Mouse (Mus musculus): ENCODE measurements around the gene Lgals4. TPM values are rescaled to one million over a fixed set of nuclear protein-coding genes. Genes with fewer than 3 reads are reported as not detected.

The Lgals4 gene
- total RNA-seq, 2 experiments from 2014 or later = 7.0 to 22.9 TPM

GRCm38 (mm10) chr7:28821261-28821831, 12.3 kb upstream of the Lgals4 start:
- ATAC-seq (replicated peaks; ENCODE audit: poor library complexity) = no peak

GRCm38 (mm10) chr7:28822556-28822955, 11.1 kb upstream of the Lgals4 start:
- no peak for ATAC-seq (replicated peaks; ENCODE audit: poor library complexity)

- ATAC-seq (replicated peaks; ENCODE audit: poor library complexity) = no peak
Observed at GRCm38 (mm10) chr7:28822993-28823903, 10.4 kb upstream of the Lgals4 start.

GRCm38 (mm10) chr7:28823932-28824331, 9.7 kb upstream of the Lgals4 start:
- ATAC-seq (replicated peaks; ENCODE audit: poor library complexity) = no peak

- peak; percentile 92 for ATAC-seq (replicated peaks; ENCODE audit: poor library complexity)
Observed at GRCm38 (mm10) chr7:28824941-28825685, 8.5 kb upstream of the Lgals4 start, which contains the start of gene Ech1. Ech1 (plus strand) TSS chr7:28825217.

DNA sequence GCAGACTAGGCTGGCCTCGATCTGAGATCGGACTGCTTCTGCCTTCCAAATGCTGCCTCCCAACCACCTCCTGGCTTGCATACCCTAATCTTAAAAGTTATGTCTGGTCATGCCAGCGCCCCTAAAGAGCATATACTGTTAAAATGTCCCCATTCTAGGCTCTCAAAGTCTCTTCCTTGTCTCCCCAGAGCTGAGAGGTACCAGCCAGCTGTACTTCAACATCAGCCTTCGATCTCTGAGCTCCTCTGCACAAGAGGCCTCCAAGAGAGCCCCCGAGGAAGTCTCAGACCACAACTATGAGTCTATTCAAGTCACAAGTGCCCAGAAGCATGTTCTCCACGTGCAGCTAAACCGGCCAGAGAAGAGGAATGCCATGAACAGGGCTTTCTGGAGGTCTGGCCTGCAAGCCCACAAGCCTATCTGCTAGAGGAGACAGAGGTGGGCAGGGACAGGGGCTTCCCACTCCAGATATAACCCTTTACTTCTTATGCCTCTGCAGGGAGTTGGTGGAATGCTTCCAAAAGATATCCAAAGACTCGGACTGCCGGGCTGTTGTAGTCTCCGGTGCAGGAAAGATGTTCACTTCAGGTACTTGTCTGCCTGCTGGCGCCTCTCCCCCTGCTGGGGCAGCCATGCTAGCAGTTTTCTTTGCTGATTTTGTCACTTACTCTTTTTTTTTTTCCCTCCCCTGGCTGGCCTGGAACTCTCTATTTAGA, 7.8 kb upstream of the Lgals4 start:
- ATAC-seq (replicated peaks; ENCODE audit: poor library complexity) = 0 out of 2 replicates have a peak, but pooled peaks have one; percentile 21

- no peak for ATAC-seq (replicated peaks; ENCODE audit: poor library complexity)
Observed at GRCm38 (mm10) chr7:28826402-28826772, 7.3 kb upstream of the Lgals4 start.

DNA sequence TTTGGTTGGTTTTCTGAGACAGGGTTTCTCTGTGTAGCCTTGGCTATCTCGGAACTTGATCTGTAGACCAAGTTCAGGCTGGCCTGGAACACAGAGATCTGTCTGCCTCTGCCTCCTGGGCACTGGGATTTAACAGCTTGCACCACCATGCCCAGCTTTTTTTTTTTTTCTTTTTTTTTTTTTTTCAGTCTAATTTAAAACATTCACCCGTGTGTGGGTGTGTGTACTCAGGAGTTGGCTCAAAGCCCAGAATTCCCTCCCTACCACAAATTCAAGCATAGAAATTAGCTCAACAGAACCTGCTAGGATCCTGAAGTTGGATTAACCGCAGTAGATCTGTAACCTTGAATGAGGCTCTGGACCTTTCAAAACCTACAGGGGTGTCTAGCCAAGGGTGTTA, 6.3 kb upstream of the Lgals4 start:
- ATAC-seq (replicated peaks; ENCODE audit: poor library complexity) = no peak

- no peak for ATAC-seq (replicated peaks; ENCODE audit: poor library complexity)
Observed at GRCm38 (mm10) chr7:28829821-28830220, 3.8 kb upstream of the Lgals4 start.

GRCm38 (mm10) chr7:28830981-28831380, 2.7 kb upstream of the Lgals4 start:
- no peak for ATAC-seq (replicated peaks; ENCODE audit: poor library complexity)

DNA sequence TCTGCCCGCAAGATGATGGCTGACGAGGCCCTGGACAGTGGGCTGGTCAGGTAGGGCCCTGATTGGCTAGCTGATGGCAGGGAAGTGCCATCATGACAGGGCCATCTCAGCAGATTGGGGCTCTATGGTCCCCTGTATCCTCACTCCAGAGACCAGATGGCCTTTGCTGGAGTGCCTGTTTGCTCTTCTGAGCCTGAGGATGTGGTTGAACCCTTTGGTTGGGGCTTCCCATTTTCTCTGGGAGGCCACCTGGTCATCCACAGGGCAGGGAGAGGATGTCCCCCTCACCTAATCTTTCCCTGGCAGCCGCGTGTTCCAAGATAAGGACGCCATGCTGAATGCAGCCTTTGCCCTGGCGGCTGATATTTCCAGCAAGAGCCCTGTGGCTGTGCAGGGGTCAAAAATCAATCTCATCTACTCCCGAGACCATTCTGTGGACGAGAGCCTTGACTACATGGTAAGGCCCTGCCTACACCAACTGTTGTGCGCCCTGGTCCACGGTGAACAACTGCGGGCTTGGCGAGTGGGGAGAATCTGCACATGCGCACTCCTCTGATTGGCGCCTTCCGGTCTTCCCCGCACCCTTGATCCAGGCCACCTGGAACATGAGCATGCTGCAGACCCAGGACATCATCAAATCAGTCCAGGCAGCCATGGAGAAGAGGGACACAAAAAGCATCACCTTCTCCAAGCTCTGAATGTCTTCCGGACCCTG, 2.1 kb upstream of the Lgals4 start:
- ATAC-seq (replicated peaks; ENCODE audit: poor library complexity) = 0 out of 2 replicates have a peak, but pooled peaks have one; percentile 21

DNA sequence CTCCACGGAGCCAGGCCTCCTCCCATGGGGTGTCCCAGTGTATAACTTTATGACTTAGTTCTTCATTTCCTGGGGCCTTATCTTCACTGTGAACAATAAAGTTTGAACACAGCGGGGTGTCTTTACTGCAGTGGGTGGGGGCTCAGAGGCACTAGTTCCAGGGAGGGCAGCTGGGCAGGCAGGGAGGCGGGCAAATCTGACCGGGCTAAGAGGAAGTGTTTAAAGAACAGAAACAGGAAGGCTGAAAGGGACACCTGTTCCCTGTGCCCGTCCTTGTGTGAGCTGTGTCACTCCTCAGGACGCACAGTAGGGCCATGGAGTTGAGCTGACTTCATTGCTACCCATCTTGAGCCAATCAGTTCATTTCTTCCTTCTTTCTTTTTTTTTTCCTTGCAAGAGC, 1.5 kb upstream of the Lgals4 start:
- ATAC-seq (replicated peaks; ENCODE audit: poor library complexity) = peak; percentile 71

GRCm38 (mm10) chr7:28836936-28837335, 3.3 kb downstream of the Lgals4 start:
- ATAC-seq (replicated peaks; ENCODE audit: poor library complexity) = no peak

GRCm38 (mm10) chr7:28838331-28838730, 4.7 kb downstream of the Lgals4 start:
- ATAC-seq (replicated peaks; ENCODE audit: poor library complexity) = peak; percentile 78

DNA sequence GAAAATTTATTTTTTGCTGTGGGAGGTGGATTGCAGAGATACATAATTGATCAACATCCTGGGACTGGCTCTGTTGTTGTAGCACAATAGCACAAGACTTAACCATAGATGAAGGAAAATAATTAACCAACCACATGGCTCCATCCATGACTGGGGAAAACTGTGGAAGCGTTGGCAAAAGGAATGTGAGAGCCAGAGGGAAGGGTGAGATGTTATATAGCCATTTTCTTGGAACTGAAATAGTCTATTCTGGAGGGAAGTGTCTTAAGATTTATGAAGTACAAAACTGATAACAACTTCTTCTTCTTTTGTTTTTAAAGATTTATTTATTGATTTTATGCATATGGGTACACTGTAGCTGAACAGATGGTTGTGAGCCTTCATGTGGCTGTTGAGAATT, 13.6 kb downstream of the Lgals4 start:
- no peak for ATAC-seq (replicated peaks; ENCODE audit: poor library complexity)

- ATAC-seq (replicated peaks; ENCODE audit: poor library complexity) = no peak
Observed at GRCm38 (mm10) chr7:28849700-28850236, 16.1 kb downstream of the Lgals4 start.

GRCm38 (mm10) chr7:28850642-28851041, 17.0 kb downstream of the Lgals4 start:
- no peak for ATAC-seq (replicated peaks; ENCODE audit: poor library complexity)

DNA sequence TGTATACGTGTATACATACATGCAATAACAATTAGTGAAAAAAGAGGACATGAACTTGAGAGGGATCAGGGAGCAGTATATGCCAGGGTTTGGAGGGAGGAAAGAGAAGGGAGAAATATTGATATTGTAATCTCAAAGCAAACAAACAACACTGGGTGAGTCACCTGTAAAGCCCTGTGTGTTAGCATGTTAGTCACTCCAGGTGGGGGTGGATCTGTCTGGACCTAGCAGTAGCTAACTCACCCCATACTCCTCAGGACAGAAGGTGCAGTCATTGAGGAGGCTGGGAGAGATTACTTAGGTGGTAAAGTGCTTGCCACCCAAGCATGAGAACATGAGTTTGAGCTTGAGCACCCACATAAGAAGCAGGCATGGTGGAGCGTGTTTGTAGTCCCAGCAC, 26.3 kb downstream of the Lgals4 start:
- no peak for ATAC-seq (replicated peaks; ENCODE audit: poor library complexity)

GRCm38 (mm10) chr7:28860898-28861297, 27.2 kb downstream of the Lgals4 start:
- no peak for ATAC-seq (replicated peaks; ENCODE audit: poor library complexity)
